Mouse (Mus musculus) ES-Bruce4 (cell line): ENCODE data around the gene Hvcn1. TPM values are rescaled to one million over a fixed set of nuclear protein-coding genes. Genes with fewer than 3 reads are reported as not detected.

Experiments used
- H3K27ac ChIP-seq: 2 replicates; pipeline ENCODE4 v1.5.1; 2012; ENCODE audit warnings: low read length, inconsistent platforms; ENCODE audit not compliant: insufficient read depth
- H3K27me3 ChIP-seq: 2 replicates; pipeline ENCODE4 v1.6.1; 2012; ENCODE audit warnings: mild to moderate bottlenecking, low read length, inconsistent platforms; ENCODE audit not compliant: control insufficient read depth, poor library complexity, insufficient read depth, severe bottlenecking
- H3K36me3 ChIP-seq: 2 replicates; pipeline ENCODE4 v1.6.1; 2012; ENCODE audit warnings: inconsistent platforms, mild to moderate bottlenecking, low read length, moderate library complexity; ENCODE audit not compliant: control insufficient read depth, poor library complexity, insufficient read depth, severe bottlenecking
- H3K4me1 ChIP-seq: one replicate; pipeline ENCODE4 v1.8.1; 2011; ENCODE audit warnings: low read length; ENCODE audit not compliant: control insufficient read depth, insufficient read depth
- H3K4me3 ChIP-seq: 2 replicates; pipeline ENCODE4 v1.5.1; 2011; ENCODE audit warnings: low read depth, mild to moderate bottlenecking, low read length
- H3K9ac ChIP-seq: 2 replicates; pipeline ENCODE4 v1.6.1; 2012; ENCODE audit warnings: low read depth, mild to moderate bottlenecking, inconsistent platforms; ENCODE audit not compliant: poor library complexity, severe bottlenecking
- H3K9me3 ChIP-seq: replicated peaks from 2 replicates; pipeline ENCODE4 v1.6.1; 2012; ENCODE audit warnings: mild to moderate bottlenecking, low read length, inconsistent platforms; ENCODE audit not compliant: control insufficient read depth, poor library complexity, insufficient read depth, severe bottlenecking
- CTCF ChIP-seq: IDR thresholded peaks from one replicate; pipeline ENCODE4 v1.8.1; 2011; ENCODE audit warnings: low read depth, low read length
- EP300 ChIP-seq: IDR thresholded peaks from 2 replicates; pipeline ENCODE4 v1.6.1; 2011; ENCODE audit warnings: low read depth, low read length; ENCODE audit not compliant: insufficient read depth
- POLR2A ChIP-seq: IDR thresholded peaks from one replicate; pipeline ENCODE4 v1.8.1; 2011; ENCODE audit warnings: low read length; ENCODE audit not compliant: insufficient read depth
- polyA plus RNA-seq: library from polyadenylated mRNA; stranded (reverse); fragments of >200 nt; gene quantifications from 2 replicates; pipeline ENCODE4 v1.2.4, GENCODE M21; 2011; ENCODE audit warnings: low read depth; ENCODE audit not compliant: missing spikeins, insufficient read depth, insufficient read length

Hvcn1 gene
- polyA plus RNA-seq, 1 experiment = 10.6 TPM

GRCm38 (mm10) chr5:122235196-122235836 lies 28.7 kb downstream of the Hvcn1 start:
- no peak overlapping the region for H3K4me3 ChIP-seq
- H3K27me3 ChIP-seq = no peaks in the 10 kb centered on the region
- no peaks in the 10 kb centered on the region for H3K9me3 ChIP-seq
- no peak overlapping the region for H3K27ac ChIP-seq
- no peak for TF ChIP-seq EP300
- no peak for TF ChIP-seq CTCF
- TF ChIP-seq POLR2A = no peak
- no peaks in the 10 kb centered on the region for H3K36me3 ChIP-seq
- no peaks in the 10 kb centered on the region for H3K4me1 ChIP-seq
- no peak overlapping the region for H3K9ac ChIP-seq

DNA sequence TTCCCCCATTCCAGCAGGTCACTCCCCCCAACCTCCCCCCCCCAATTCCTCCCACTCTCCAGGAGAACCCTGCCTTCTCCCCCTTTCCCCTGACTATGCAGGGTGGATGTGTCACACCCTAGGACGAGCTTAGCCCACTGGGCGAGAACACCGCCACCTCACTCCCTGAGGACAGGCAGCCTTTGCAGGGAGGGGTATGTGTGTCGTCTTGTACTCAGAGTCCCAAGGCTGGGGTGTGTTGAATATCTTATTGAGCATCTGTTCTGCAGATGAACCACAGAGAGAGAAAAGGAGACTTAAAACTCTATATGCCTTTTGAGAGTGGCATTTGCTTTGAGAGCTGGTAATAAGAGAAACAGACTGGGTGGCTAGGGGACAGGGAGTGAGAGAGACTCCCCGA lies 30.6 kb downstream of the Hvcn1 start:
- no peak overlapping the region for H3K9ac ChIP-seq
- H3K4me3 ChIP-seq = no peak overlapping the region
- no peaks in the 10 kb centered on the region for H3K27me3 ChIP-seq
- H3K27ac ChIP-seq = no peak overlapping the region
- no peaks in the 10 kb centered on the region for H3K9me3 ChIP-seq
- no peaks in the 10 kb centered on the region for H3K4me1 ChIP-seq
- TF ChIP-seq EP300 = no peak
- no peak for TF ChIP-seq CTCF
- no peak for TF ChIP-seq POLR2A
- no peaks in the 10 kb centered on the region for H3K36me3 ChIP-seq

DNA sequence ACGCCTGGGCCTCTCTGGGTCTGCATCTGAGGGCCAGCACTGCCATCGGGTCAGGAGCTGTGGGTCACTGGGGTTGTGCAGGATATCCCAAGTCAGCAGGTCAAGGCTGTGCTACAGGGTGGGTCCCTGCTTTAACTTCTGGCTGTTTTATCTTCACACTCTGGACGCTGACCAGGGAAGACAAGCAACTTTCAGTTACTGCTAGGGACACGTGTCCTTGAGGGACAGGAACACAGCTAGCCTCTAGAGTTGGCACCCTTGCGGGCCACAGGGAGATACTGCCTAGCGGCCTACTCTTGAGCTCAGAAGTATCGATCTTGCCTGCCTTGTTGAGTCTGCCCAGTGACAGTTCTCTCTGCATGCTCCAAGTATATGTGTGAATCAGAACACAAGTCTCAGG lies 33.0 kb downstream of the Hvcn1 start:
- Histone ChIP-seq H3K4me3 (no peak overlapping the region), H3K27me3 (no peaks in the 10 kb centered on the region), H3K9me3 (no peaks in the 10 kb centered on the region), H3K4me1 (no peaks in the 10 kb centered on the region), H3K27ac (no peak overlapping the region), H3K36me3 (no peaks in the 10 kb centered on the region), H3K9ac (no peak overlapping the region)
- TF ChIP-seq CTCF (no peak), POLR2A (no peak), EP300 (no peak)

DNA sequence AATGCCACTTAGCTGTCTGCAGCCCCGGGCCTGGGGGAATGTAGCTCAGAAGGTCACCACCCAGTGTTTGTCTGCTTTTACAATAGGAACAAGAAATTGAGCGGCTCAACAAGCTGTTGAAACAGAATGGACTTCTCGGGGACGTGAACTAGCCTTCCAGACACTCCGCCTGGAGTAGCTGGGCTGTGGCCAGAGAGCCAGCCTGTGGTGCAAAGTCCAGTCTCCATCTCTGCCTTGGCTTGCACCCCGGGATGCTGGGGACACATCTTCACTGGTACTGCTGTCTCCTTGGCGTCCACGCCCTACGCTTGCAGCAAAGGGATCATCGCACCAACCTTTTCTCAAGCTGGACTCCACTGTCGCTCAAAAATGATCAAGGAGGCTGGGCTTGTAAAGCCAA lies 33.9 kb downstream of the Hvcn1 start:
- Histone ChIP-seq H3K9me3 (no peaks in the 10 kb centered on the region), H3K9ac (no peak overlapping the region), H3K27me3 (no peaks in the 10 kb centered on the region), H3K4me3 (no peak overlapping the region), H3K27ac (no peak overlapping the region), H3K4me1 (no peaks in the 10 kb centered on the region), H3K36me3 (no peaks in the 10 kb centered on the region)
- TF ChIP-seq POLR2A = no peak
- TF ChIP-seq CTCF = no peak
- TF ChIP-seq EP300 = no peak

DNA sequence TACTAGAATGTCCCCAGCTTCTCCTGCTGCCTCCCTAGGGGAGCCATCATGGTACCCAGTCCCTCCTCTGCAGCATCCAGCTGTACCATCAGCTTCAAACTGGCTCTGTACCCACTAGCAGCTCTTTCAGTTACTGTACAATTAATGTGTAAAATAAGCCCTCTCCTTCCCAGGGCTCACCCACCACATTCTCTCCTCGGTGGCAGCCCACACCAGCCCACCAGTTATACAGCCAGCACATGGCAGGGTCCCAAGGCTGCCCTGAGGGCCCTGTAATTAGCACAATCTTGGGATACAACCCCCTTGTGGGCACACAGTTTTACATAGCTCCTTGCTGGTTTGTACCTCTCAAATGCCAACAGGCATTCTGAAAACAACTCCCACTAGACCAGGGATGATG lies 34.4 kb downstream of the Hvcn1 start:
- Histone ChIP-seq H3K4me3 (no peak overlapping the region), H3K36me3 (no peaks in the 10 kb centered on the region), H3K9me3 (no peaks in the 10 kb centered on the region), H3K9ac (no peak overlapping the region), H3K27me3 (no peaks in the 10 kb centered on the region), H3K4me1 (no peaks in the 10 kb centered on the region), H3K27ac (no peak overlapping the region)
- TF ChIP-seq EP300 (no peak), POLR2A (no peak), CTCF (no peak)

- Histone ChIP-seq H3K4me1 (no peaks in the 10 kb centered on the region), H3K4me3 (no peak overlapping the region), H3K27ac (no peak overlapping the region), H3K9ac (no peak overlapping the region), H3K9me3 (no peaks in the 10 kb centered on the region), H3K36me3 (no peaks in the 10 kb centered on the region), H3K27me3 (no peaks in the 10 kb centered on the region)
- TF ChIP-seq EP300 = no peak
- no peak for TF ChIP-seq POLR2A
- TF ChIP-seq CTCF = no peak
Measured at GRCm38 (mm10) chr5:122242521-122243123, 36.0 kb downstream of the Hvcn1 start.
